Comparison of ENCODE assay signal across 27 mouse cellular contexts in the genomic region with DNA sequence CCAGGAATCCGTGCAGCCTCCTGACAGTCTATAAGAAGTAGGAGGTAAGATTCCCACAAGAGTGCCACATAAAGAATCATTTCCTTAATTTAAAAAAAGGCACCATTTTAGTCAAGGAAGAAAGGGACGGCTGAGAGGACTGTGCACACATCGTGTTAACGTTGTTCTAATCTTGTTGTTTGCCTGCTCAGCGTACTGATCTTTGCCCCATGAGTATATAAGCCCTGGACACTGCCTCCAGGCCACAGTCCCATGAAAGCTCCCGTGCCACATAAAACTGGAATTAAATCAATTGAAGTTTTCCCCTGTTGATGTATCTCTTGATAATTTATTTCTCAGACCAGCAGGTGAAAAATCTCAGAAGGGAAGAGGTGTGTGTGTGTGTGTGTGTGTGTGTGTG.
DNase-seq lines count a peak whose midpoint lies in the region; ATAC-seq and TF ChIP-seq lines count a peak whose summit lies in the region.
"Had no signal": no experiment of that assay in that cellular context is flagged by ENCODE, and none has a peak within 500 bp of the region (broad histone marks: within the 10 kb centered on the region; RNA-seq: fewer than 3 reads in every experiment).

No protein-coding gene starts in this region.

- H3K27ac ChIP-seq in kidney, postnatal 0 days = no peak overlapping the region
- H3K27ac ChIP-seq in kidney, embryonic 16.5 days (ENCODE audit: low read length) = no peak overlapping the region
- no peak overlapping the region for H3K27ac ChIP-seq in liver, embryonic 13.5 days
- H3K27ac ChIP-seq in liver, embryonic 11.5 days (ENCODE audit: low read depth, low read length) = no peak overlapping the region
- peak overlapping the region; percentile 1; the same call in 1 of the 2 replicates for H3K27ac ChIP-seq in liver, postnatal 0 days (ENCODE audit: low read depth)
- H3K27ac ChIP-seq in forebrain, embryonic 16.5 days (ENCODE audit: low read length) = no peak overlapping the region
- H3K27ac ChIP-seq: embryonic facial prominence, embryonic 13.5 days; embryonic facial prominence, embryonic 15.5 days; forebrain, embryonic 10.5 days; forebrain, embryonic 12.5 days had no signal

- H3K9ac ChIP-seq in kidney, postnatal 0 days (ENCODE audit: low read depth, low read length) = no peak overlapping the region
- H3K9ac ChIP-seq in kidney, embryonic 16.5 days (replicated peaks; ENCODE audit: low read length) = no peak overlapping the region
- no peak overlapping the region for H3K9ac ChIP-seq in liver, embryonic 13.5 days
- no peak overlapping the region for H3K9ac ChIP-seq in liver, embryonic 11.5 days (ENCODE audit: low read depth, low read length)
- H3K9ac ChIP-seq in liver, postnatal 0 days (replicated peaks) = no peak overlapping the region
- no peak overlapping the region for H3K9ac ChIP-seq in forebrain, embryonic 16.5 days (replicated peaks; ENCODE audit: low read depth, low read length)
- H3K9ac ChIP-seq: embryonic facial prominence, embryonic 13.5 days; embryonic facial prominence, embryonic 15.5 days; forebrain, embryonic 12.5 days had no signal

- H3K36me3 ChIP-seq in kidney, postnatal 0 days (ENCODE audit: insufficient read depth, low read length) = no peaks in the 10 kb centered on the region
- no peaks in the 10 kb centered on the region for H3K36me3 ChIP-seq in kidney, embryonic 16.5 days (ENCODE audit: insufficient read depth, low read length)
- no peaks in the 10 kb centered on the region for H3K36me3 ChIP-seq in liver, embryonic 13.5 days
- H3K36me3 ChIP-seq in liver, embryonic 11.5 days (ENCODE audit: control insufficient read depth, insufficient read depth, low read length) = no peaks in the 10 kb centered on the region
- no peaks in the 10 kb centered on the region for H3K36me3 ChIP-seq in liver, postnatal 0 days (replicated peaks; ENCODE audit: insufficient read depth, low read length)
- no peaks in the 10 kb centered on the region for H3K36me3 ChIP-seq in forebrain, embryonic 16.5 days (ENCODE audit: control insufficient read depth, insufficient read depth)
- H3K36me3 ChIP-seq: embryonic facial prominence, embryonic 13.5 days; embryonic facial prominence, embryonic 15.5 days; forebrain, embryonic 10.5 days; forebrain, embryonic 12.5 days had no signal

- TF ChIP-seq CTCF in kidney, postnatal 0 days (IDR thresholded peaks at IDR 0.05; ENCODE audit: low read depth) = no peak
- TF ChIP-seq CTCF in liver, postnatal 0 days (IDR thresholded peaks at IDR 0.05; ENCODE audit: low read depth) = no peak

- no peaks in the 10 kb centered on the region for H3K9me3 ChIP-seq in kidney, postnatal 0 days (replicated peaks; ENCODE audit: low read length)
- H3K9me3 ChIP-seq in kidney, embryonic 16.5 days (ENCODE audit: low read length) = no peaks in the 10 kb centered on the region
- H3K9me3 ChIP-seq in liver, embryonic 13.5 days (replicated peaks) = no peaks in the 10 kb centered on the region
- H3K9me3 ChIP-seq in liver, embryonic 11.5 days (ENCODE audit: control insufficient read depth, low read length) = no peaks in the 10 kb centered on the region
- H3K9me3 ChIP-seq in liver, postnatal 0 days (ENCODE audit: low read length) = no peaks in the 10 kb centered on the region
- H3K9me3 ChIP-seq in forebrain, embryonic 16.5 days (ENCODE audit: control insufficient read depth, low read length) = no peaks in the 10 kb centered on the region
- H3K9me3 ChIP-seq: embryonic facial prominence, embryonic 13.5 days; embryonic facial prominence, embryonic 15.5 days; forebrain, embryonic 10.5 days; forebrain, embryonic 12.5 days had no signal

- ATAC-seq in kidney, postnatal 0 days (replicated peaks; ENCODE audit: low FRiP score, low read depth) = 0 out of 2 replicates have a peak, but pooled peaks have one; percentile 61
- ATAC-seq in kidney, embryonic 16.5 days (ENCODE audit: low FRiP score, low TSS enrichment) = no peak
- ATAC-seq in liver, embryonic 13.5 days (ENCODE audit: low read depth) = 0 out of 2 replicates have a peak, but pooled peaks have one; percentile 47
- no peak for ATAC-seq in liver, embryonic 11.5 days (replicated peaks; ENCODE audit: low FRiP score)
- ATAC-seq in liver, postnatal 0 days = peak; percentile 94
- ATAC-seq in forebrain, embryonic 16.5 days = no peak
- ATAC-seq: activated CD4-positive, CD25-positive, alpha-beta regulatory T cell, adult 4 months; CD4-positive, CD25-positive, alpha-beta regulatory T cell, adult 4 months; forebrain, embryonic 14.5 days; Patski had no signal

- no peaks in the 10 kb centered on the region for H3K27me3 ChIP-seq in kidney, postnatal 0 days (ENCODE audit: insufficient read depth, low read length)
- H3K27me3 ChIP-seq in kidney, embryonic 16.5 days (ENCODE audit: insufficient read depth, low read length) = no peaks in the 10 kb centered on the region
- H3K27me3 ChIP-seq in liver, embryonic 13.5 days = no peaks in the 10 kb centered on the region
- no peaks in the 10 kb centered on the region for H3K27me3 ChIP-seq in liver, embryonic 11.5 days (replicated peaks; ENCODE audit: control insufficient read depth, insufficient read depth, low read length)
- H3K27me3 ChIP-seq in liver, postnatal 0 days (ENCODE audit: insufficient read depth, low read length) = no peaks in the 10 kb centered on the region
- H3K27me3 ChIP-seq in forebrain, embryonic 16.5 days (replicated peaks; ENCODE audit: control insufficient read depth, insufficient read depth, low read length) = no peaks in the 10 kb centered on the region
- H3K27me3 ChIP-seq: CH12.LX; embryonic facial prominence, embryonic 13.5 days; embryonic facial prominence, embryonic 15.5 days; forebrain, embryonic 12.5 days; Patski had no signal

- WGBS in kidney, postnatal 0 days = 56% methylated on average over 6 of the region's 6 CpGs
- 58% methylated on average over 6 of the region's 6 CpGs for WGBS in kidney, embryonic 16.5 days
- WGBS in liver, embryonic 13.5 days (ENCODE audit: insufficient replicate concordance) = 77% methylated on average over 6 of the region's 6 CpGs
- WGBS in liver, embryonic 11.5 days = 86% methylated on average over 6 of the region's 6 CpGs
- WGBS in liver, postnatal 0 days (ENCODE audit: insufficient replicate concordance) = 61% methylated on average over 6 of the region's 6 CpGs
- 85% methylated on average over 6 of the region's 6 CpGs for WGBS in forebrain, embryonic 16.5 days

- no peak overlapping the region for H3K4me3 ChIP-seq in kidney, postnatal 0 days (replicated peaks; ENCODE audit: low read depth, low read length)
- H3K4me3 ChIP-seq in kidney, embryonic 16.5 days (ENCODE audit: low read length) = no peak overlapping the region
- no peak overlapping the region for H3K4me3 ChIP-seq in liver, embryonic 13.5 days (replicated peaks)
- no peak overlapping the region for H3K4me3 ChIP-seq in liver, embryonic 11.5 days (ENCODE audit: low read depth, low read length)
- H3K4me3 ChIP-seq in liver, postnatal 0 days (ENCODE audit: low read depth, low read length) = no peak overlapping the region
- H3K4me3 ChIP-seq in forebrain, embryonic 16.5 days (replicated peaks; ENCODE audit: low read length) = no peak overlapping the region
- H3K4me3 ChIP-seq: embryonic facial prominence, embryonic 13.5 days; embryonic facial prominence, embryonic 15.5 days; erythroblast, embryonic 14.5 days; forebrain, embryonic 10.5 days; forebrain, embryonic 12.5 days had no signal

- H3K4me2 ChIP-seq in kidney, postnatal 0 days (ENCODE audit: low read length) = no peak overlapping the region
- H3K4me2 ChIP-seq in kidney, embryonic 16.5 days (replicated peaks; ENCODE audit: low read depth, low read length) = no peak overlapping the region
- H3K4me2 ChIP-seq in liver, embryonic 13.5 days = no peak overlapping the region
- H3K4me2 ChIP-seq in liver, embryonic 11.5 days = no peak overlapping the region
- no peak overlapping the region for H3K4me2 ChIP-seq in liver, postnatal 0 days (ENCODE audit: low read depth, low read length)
- no peak overlapping the region for H3K4me2 ChIP-seq in forebrain, embryonic 16.5 days (ENCODE audit: low read length)
- H3K4me2 ChIP-seq: embryonic facial prominence, embryonic 13.5 days; embryonic facial prominence, embryonic 15.5 days; forebrain, embryonic 12.5 days had no signal

- no peak for TF ChIP-seq EP300 in liver, postnatal 0 days (IDR thresholded peaks at IDR 0.05; ENCODE audit: low read depth)

- no peaks in the 10 kb centered on the region for H3K4me1 ChIP-seq in kidney, postnatal 0 days (replicated peaks; ENCODE audit: insufficient read depth, low read length)
- peaks cover 13% of the 10 kb centered on the region for H3K4me1 ChIP-seq in kidney, embryonic 16.5 days (ENCODE audit: insufficient read depth, low read length)
- no peaks in the 10 kb centered on the region for H3K4me1 ChIP-seq in liver, embryonic 13.5 days (replicated peaks)
- H3K4me1 ChIP-seq in liver, embryonic 11.5 days (replicated peaks; ENCODE audit: control insufficient read depth, insufficient read depth, low read length) = no peaks in the 10 kb centered on the region
- peaks cover 7% of the 10 kb centered on the region; the same call in 1 of the 2 replicates for H3K4me1 ChIP-seq in liver, postnatal 0 days (ENCODE audit: insufficient read depth)
- no peaks in the 10 kb centered on the region for H3K4me1 ChIP-seq in forebrain, embryonic 16.5 days (replicated peaks; ENCODE audit: control insufficient read depth, insufficient read depth, low read length)
- H3K4me1 ChIP-seq: embryonic facial prominence, embryonic 15.5 days; forebrain, embryonic 10.5 days; forebrain, embryonic 12.5 days had no signal

- peak; percentile 22 for DNase-seq in kidney, postnatal 0 days (ENCODE audit: low spot score)
- no peak for DNase-seq in liver, embryonic 13.5 days
- DNase-seq in liver, embryonic 11.5 days (ENCODE audit: low spot score) = no peak
- no peak for DNase-seq in liver, postnatal 0 days
- no peak for DNase-seq in frontal cortex, postnatal 14 days (ENCODE audit: low spot score in 2 of 2)
- DNase-seq: adrenal gland, adult 8-10 months; adrenal gland, postnatal 25 days; B cell, adult 2 months; cerebellum, adult 11 months; cerebellum, adult 18-20 months; cerebellum, adult 8-10 months; cerebellum, adult 9-11 months; cerebellum, postnatal 14 days; cerebellum, postnatal 36 days; embryo, embryonic 11 days had no signal

Comparison
In these comparisons a context has a peak if more than half of its experiments do, and no peak if none do; other contexts are left out.
1. ATAC-seq: peak in kidney, postnatal 0 days (single experiment), liver, embryonic 13.5 days (single experiment) and liver, postnatal 0 days (single experiment); none in kidney, embryonic 16.5 days (single experiment), liver, embryonic 11.5 days (single experiment) and forebrain, embryonic 16.5 days (single experiment).